Mouse (Mus musculus) embryonic facial prominence, embryonic 11.5 days (tissue): Measurements from ENCODE around the gene Klhdc10. TPM values are rescaled to one million over a fixed set of nuclear protein-coding genes. Genes with fewer than 3 reads are reported as not detected.

Experiments used
- ATAC-seq: fragments of 200-750 bp; cut with Nextera tagmentation; replicated peaks from 2 replicates; pipeline ENCODE4 v1.8.0; 2017; ENCODE audit warnings: low read depth; ENCODE audit not compliant: insufficient number of reproducible peaks, low FRiP score, low TSS enrichment
- DNase-seq: peaks from one replicate; pipeline ENCODE4 v3.0.0-alpha.2; 2015; ENCODE audit warnings: low spot score
- H3K27ac ChIP-seq: fragments of 300-500 bp; sonication (generic); replicated peaks from 2 replicates; pipeline ENCODE4 v1.5.1; 2014; ENCODE audit warnings: mild to moderate bottlenecking, low read depth, low read length, control low read depth
- H3K27me3 ChIP-seq: fragments of 300-500 bp; sonication (generic); 2 replicates; pipeline ENCODE4 v1.6.1; 2014; ENCODE audit warnings: mild to moderate bottlenecking, low read length, moderate library complexity, mixed read lengths; ENCODE audit not compliant: control insufficient read depth, insufficient read depth
- H3K36me3 ChIP-seq: fragments of 300-500 bp; sonication (generic); replicated peaks from 2 replicates; pipeline ENCODE4 v1.6.1; 2014; ENCODE audit warnings: low read depth, mild to moderate bottlenecking, low read length, moderate library complexity, mixed read lengths; ENCODE audit not compliant: control insufficient read depth, insufficient read depth
- H3K4me1 ChIP-seq: fragments of 300-500 bp; sonication (generic); 2 replicates; pipeline ENCODE4 v1.6.1; 2014; ENCODE audit warnings: low read length, mixed read lengths; ENCODE audit not compliant: control insufficient read depth, insufficient read depth
- H3K4me2 ChIP-seq: fragments of 300-500 bp; sonication (generic); 2 replicates; pipeline ENCODE4 v1.6.1; 2014; ENCODE audit warnings: low read depth, mild to moderate bottlenecking, control low read depth, low read length, moderate library complexity
- H3K4me3 ChIP-seq: fragments of 300-500 bp; sonication (generic); 2 replicates; pipeline ENCODE4 v1.5.1; 2014; ENCODE audit warnings: low read depth, low read length, control low read depth
- H3K9ac ChIP-seq: fragments of 300-500 bp; sonication (generic); replicated peaks from 2 replicates; pipeline ENCODE4 v1.6.1; 2014; ENCODE audit warnings: mild to moderate bottlenecking, control low read depth, low read length
- H3K9me3 ChIP-seq: fragments of 300-500 bp; sonication (generic); replicated peaks from 2 replicates; pipeline ENCODE4 v1.6.1; 2016; ENCODE audit warnings: mild to moderate bottlenecking, low read length, inconsistent platforms, mixed read lengths; ENCODE audit not compliant: control insufficient read depth
- WGBS: fragments of 180-500 bp; shearing (Covaris S2); extraction: QIAGEN DNeasy Blood & Tissue Kit; methylation state at CpG from one replicate; pipeline ENCODE4 v1.1.7; 2014; 5-methylcytosine and 5-hydroxymethylcytosine counted together
- polyA plus RNA-seq: library from polyadenylated mRNA; unstranded; fragments of >200 nt; fragmentation: Nextera tagmentation; extraction: Ambion mirVana; gene quantifications from 2 replicates; pipeline ENCODE4 v1.2.1, GENCODE M21; 2014

Klhdc10 gene
- polyA plus RNA-seq, 1 experiment from 2014 or later: 33.9 TPM

- Histone ChIP-seq H3K36me3 (no peaks in the 10 kb centered on the region; the same call in 1 of the 2 replicates), H3K9ac (no peak overlapping the region), H3K9me3 (no peaks in the 10 kb centered on the region), H3K4me1 (no peaks in the 10 kb centered on the region), H3K4me2 (no peak overlapping the region), H3K27me3 (no peaks in the 10 kb centered on the region), H3K4me3 (no peak overlapping the region), H3K27ac (no peak overlapping the region)
- ATAC-seq (no peak), DNase-seq (no peak)
- WGBS: 73% methylated on average over 12 of the region's 12 CpGs
Observed at GRCm38 (mm10) chr6:30359762-30360509, 41.7 kb upstream of the Klhdc10 start.

GRCm38 (mm10) chr6:30363808-30364207 lies 37.9 kb upstream of the Klhdc10 start:
- 52% methylated on average over 5 of the region's 5 CpGs for WGBS
- no peaks in the 10 kb centered on the region for H3K27me3 ChIP-seq
- ATAC-seq: no peak
- no peak overlapping the region for H3K27ac ChIP-seq
- no peaks in the 10 kb centered on the region for H3K4me1 ChIP-seq
- DNase-seq: no peak
- H3K4me2 ChIP-seq: no peak overlapping the region
- H3K36me3 ChIP-seq: peaks cover 3% of the 10 kb centered on the region; the same call in 1 of the 2 replicates
- H3K4me3 ChIP-seq: no peak overlapping the region
- no peaks in the 10 kb centered on the region for H3K9me3 ChIP-seq
- no peak overlapping the region for H3K9ac ChIP-seq

- no peaks in the 10 kb centered on the region for H3K4me1 ChIP-seq
- no peaks in the 10 kb centered on the region for H3K9me3 ChIP-seq
- WGBS: 89% methylated on average over 3 of the region's 3 CpGs
- H3K27me3 ChIP-seq: no peaks in the 10 kb centered on the region
- peaks cover 8% of the 10 kb centered on the region for H3K36me3 ChIP-seq
- H3K4me2 ChIP-seq: no peak overlapping the region
- H3K4me3 ChIP-seq: no peak overlapping the region
- no peak overlapping the region for H3K27ac ChIP-seq
- DNase-seq (peak; percentile 23), ATAC-seq (no peak)
- no peak overlapping the region for H3K9ac ChIP-seq
Observed at GRCm38 (mm10) chr6:30369291-30369690, 32.4 kb upstream of the Klhdc10 start.

GRCm38 (mm10) chr6:30372627-30373369 lies 28.9 kb upstream of the Klhdc10 start:
- Histone ChIP-seq H3K9ac (no peak overlapping the region), H3K4me1 (no peaks in the 10 kb centered on the region), H3K4me3 (no peak overlapping the region), H3K4me2 (no peak overlapping the region), H3K9me3 (no peaks in the 10 kb centered on the region), H3K36me3 (peaks cover 7% of the 10 kb centered on the region), H3K27ac (no peak overlapping the region), H3K27me3 (no peaks in the 10 kb centered on the region)
- WGBS: 92% methylated on average over 17 of the region's 17 CpGs
- ATAC-seq: no peak
- DNase-seq: no peak

- no peak for ATAC-seq
- no peak overlapping the region for H3K27ac ChIP-seq
- no peaks in the 10 kb centered on the region for H3K9me3 ChIP-seq
- H3K4me3 ChIP-seq: no peak overlapping the region
- H3K9ac ChIP-seq: no peak overlapping the region
- peaks cover 7% of the 10 kb centered on the region for H3K36me3 ChIP-seq
- WGBS: 91% methylated on average over 16 of the region's 16 CpGs
- DNase-seq: no peak
- no peaks in the 10 kb centered on the region for H3K27me3 ChIP-seq
- no peaks in the 10 kb centered on the region for H3K4me1 ChIP-seq
- no peak overlapping the region for H3K4me2 ChIP-seq
Observed at GRCm38 (mm10) chr6:30374731-30375510, 26.7 kb upstream of the Klhdc10 start.

GRCm38 (mm10) chr6:30375791-30376190 lies 25.9 kb upstream of the Klhdc10 start:
- no peak overlapping the region for H3K4me2 ChIP-seq
- no peaks in the 10 kb centered on the region for H3K4me1 ChIP-seq
- peaks cover 4% of the 10 kb centered on the region for H3K36me3 ChIP-seq
- no peak overlapping the region for H3K9ac ChIP-seq
- no peaks in the 10 kb centered on the region for H3K27me3 ChIP-seq
- H3K4me3 ChIP-seq: no peak overlapping the region
- no peaks in the 10 kb centered on the region for H3K9me3 ChIP-seq
- DNase-seq: no peak
- WGBS: 94% methylated on average over 1 of the region's 1 CpGs
- no peak for ATAC-seq
- H3K27ac ChIP-seq: no peak overlapping the region

- Histone ChIP-seq H3K9ac (no peak overlapping the region), H3K4me3 (no peak overlapping the region), H3K27me3 (no peaks in the 10 kb centered on the region), H3K4me1 (no peaks in the 10 kb centered on the region), H3K36me3 (no peaks in the 10 kb centered on the region), H3K9me3 (no peaks in the 10 kb centered on the region), H3K4me2 (no peak overlapping the region), H3K27ac (no peak overlapping the region)
- ATAC-seq (no peak), DNase-seq (peak; percentile 65)
- WGBS: 75% methylated on average over 3 of the region's 3 CpGs
Observed at GRCm38 (mm10) chr6:30381116-30381515, 20.6 kb upstream of the Klhdc10 start.
